Mouse (Mus musculus): ENCODE data around the gene Cdh13. TPM values are rescaled to one million over a fixed set of nuclear protein-coding genes. Genes with fewer than 3 reads are reported as not detected.

Gene Cdh13
- polyA plus RNA-seq, 2 experiments: 9.3 to 25.2 TPM

- Histone ChIP-seq H3K27me3 (ENCODE audit: control insufficient read depth, insufficient read depth, low read length) (no peaks in the 10 kb centered on the region), H3K4me3 (replicated peaks; ENCODE audit: low read length) (no peak overlapping the region), H3K36me3 (ENCODE audit: control insufficient read depth, insufficient read depth, low read length) (no peaks in the 10 kb centered on the region), H3K4me1 (ENCODE audit: control insufficient read depth, insufficient read depth, low read length) (no peaks in the 10 kb centered on the region), H3K9ac (ENCODE audit: low read depth, low read length, severe bottlenecking) (no peak overlapping the region), H3K9me3 (ENCODE audit: control insufficient read depth, low read length) (no peaks in the 10 kb centered on the region), H3K4me2 (replicated peaks; ENCODE audit: low read depth, low read length, severe bottlenecking) (no peak overlapping the region), H3K27ac (replicated peaks; ENCODE audit: low read depth, low read length) (no peak overlapping the region)
- ATAC-seq (ENCODE audit: low FRiP score, low read depth) (no peak), DNase-seq (ENCODE audit: low spot score) (no peak)
- no peak for TF ChIP-seq POLR2A (IDR thresholded peaks at IDR 0.05; ENCODE audit: borderline replicate concordance, extremely low read depth, insufficient read depth, insufficient read length)
- 43% methylated on average over 6 of the region's 6 CpGs for WGBS
Observed at GRCm38 (mm10) chr8:119098261-119098660, 814.7 kb downstream of the Cdh13 start.

GRCm38 (mm10) chr8:119102871-119103270 lies 819.3 kb downstream of the Cdh13 start:
- 82% methylated on average over 6 of the region's 6 CpGs for WGBS
- no peak overlapping the region for H3K4me3 ChIP-seq (replicated peaks; ENCODE audit: low read length)
- no peak for DNase-seq (ENCODE audit: low spot score)
- no peak for TF ChIP-seq POLR2A (IDR thresholded peaks at IDR 0.05; ENCODE audit: borderline replicate concordance, extremely low read depth, insufficient read depth, insufficient read length)
- no peaks in the 10 kb centered on the region for H3K36me3 ChIP-seq (ENCODE audit: control insufficient read depth, insufficient read depth, low read length)
- no peaks in the 10 kb centered on the region for H3K27me3 ChIP-seq (ENCODE audit: control insufficient read depth, insufficient read depth, low read length)
- no peak overlapping the region for H3K9ac ChIP-seq (ENCODE audit: low read depth, low read length, severe bottlenecking)
- no peaks in the 10 kb centered on the region for H3K4me1 ChIP-seq (ENCODE audit: control insufficient read depth, insufficient read depth, low read length)
- H3K27ac ChIP-seq (replicated peaks; ENCODE audit: low read depth, low read length): no peak overlapping the region
- no peak for ATAC-seq (ENCODE audit: low FRiP score, low read depth)
- no peaks in the 10 kb centered on the region for H3K9me3 ChIP-seq (ENCODE audit: control insufficient read depth, low read length)
- H3K4me2 ChIP-seq (replicated peaks; ENCODE audit: low read depth, low read length, severe bottlenecking): no peak overlapping the region

- Histone ChIP-seq H3K4me1 (ENCODE audit: control insufficient read depth, insufficient read depth, low read length) (no peaks in the 10 kb centered on the region), H3K4me2 (replicated peaks; ENCODE audit: low read depth, low read length, severe bottlenecking) (no peak overlapping the region), H3K4me3 (replicated peaks; ENCODE audit: low read length) (no peak overlapping the region), H3K27me3 (ENCODE audit: control insufficient read depth, insufficient read depth, low read length) (no peaks in the 10 kb centered on the region), H3K9ac (ENCODE audit: low read depth, low read length, severe bottlenecking) (no peak overlapping the region), H3K36me3 (ENCODE audit: control insufficient read depth, insufficient read depth, low read length) (no peaks in the 10 kb centered on the region), H3K9me3 (ENCODE audit: control insufficient read depth, low read length) (no peaks in the 10 kb centered on the region), H3K27ac (replicated peaks; ENCODE audit: low read depth, low read length) (no peak overlapping the region)
- no peak for TF ChIP-seq POLR2A (IDR thresholded peaks at IDR 0.05; ENCODE audit: borderline replicate concordance, extremely low read depth, insufficient read depth, insufficient read length)
- DNase-seq (ENCODE audit: low spot score) (no peak), ATAC-seq (ENCODE audit: low FRiP score, low read depth) (no peak)
- 71% methylated on average over 7 of the region's 7 CpGs for WGBS
Observed at GRCm38 (mm10) chr8:119109655-119110054, 826.1 kb downstream of the Cdh13 start.

GRCm38 (mm10) chr8:119112861-119113260 lies 829.3 kb downstream of the Cdh13 start:
- Histone ChIP-seq H3K4me1 (ENCODE audit: control insufficient read depth, insufficient read depth, low read length) (no peaks in the 10 kb centered on the region), H3K27me3 (ENCODE audit: control insufficient read depth, insufficient read depth, low read length) (no peaks in the 10 kb centered on the region), H3K9ac (ENCODE audit: low read depth, low read length, severe bottlenecking) (no peak overlapping the region), H3K9me3 (ENCODE audit: control insufficient read depth, low read length) (no peaks in the 10 kb centered on the region), H3K4me3 (replicated peaks; ENCODE audit: low read length) (no peak overlapping the region), H3K27ac (replicated peaks; ENCODE audit: low read depth, low read length) (no peak overlapping the region), H3K4me2 (replicated peaks; ENCODE audit: low read depth, low read length, severe bottlenecking) (no peak overlapping the region), H3K36me3 (ENCODE audit: control insufficient read depth, insufficient read depth, low read length) (no peaks in the 10 kb centered on the region)
- DNase-seq (ENCODE audit: low spot score): no peak
- no peak for TF ChIP-seq POLR2A (IDR thresholded peaks at IDR 0.05; ENCODE audit: borderline replicate concordance, extremely low read depth, insufficient read depth, insufficient read length)
- no peak for ATAC-seq (ENCODE audit: low FRiP score, low read depth)
- 89% methylated on average over 3 of the region's 3 CpGs for WGBS

DNA sequence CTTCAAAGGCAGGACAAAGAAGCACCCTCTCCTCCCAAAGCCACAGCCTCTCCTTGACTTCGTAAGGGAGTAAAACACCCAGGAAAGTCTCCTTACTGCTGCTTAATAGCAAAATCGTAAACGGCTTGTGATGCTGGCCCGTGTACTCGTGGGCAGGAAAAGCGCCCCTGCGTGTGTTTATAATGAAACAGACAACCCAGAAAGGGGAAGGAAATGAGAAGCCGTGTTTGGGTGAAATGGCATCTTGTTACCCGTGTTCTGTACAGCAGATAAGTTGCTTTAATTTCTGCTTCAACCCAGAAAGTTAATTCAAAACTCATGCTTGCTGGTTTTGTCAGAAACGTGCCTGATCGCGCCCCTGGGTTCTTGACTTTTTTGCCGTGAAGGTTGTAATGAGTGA lies 837.7 kb downstream of the Cdh13 start:
- no peaks in the 10 kb centered on the region for H3K9me3 ChIP-seq (ENCODE audit: control insufficient read depth, low read length)
- 30% methylated on average over 13 of the region's 13 CpGs for WGBS
- no peaks in the 10 kb centered on the region for H3K36me3 ChIP-seq (ENCODE audit: control insufficient read depth, insufficient read depth, low read length)
- H3K27ac ChIP-seq (replicated peaks; ENCODE audit: low read depth, low read length): no peak overlapping the region
- no peak overlapping the region; the same call in 1 of the 2 replicates for H3K4me2 ChIP-seq (replicated peaks; ENCODE audit: low read depth, low read length, severe bottlenecking)
- ATAC-seq (ENCODE audit: low FRiP score, low read depth) (no peak), DNase-seq (ENCODE audit: low spot score) (no peak)
- H3K27me3 ChIP-seq (ENCODE audit: control insufficient read depth, insufficient read depth, low read length): no peaks in the 10 kb centered on the region
- no peak for TF ChIP-seq POLR2A (IDR thresholded peaks at IDR 0.05; ENCODE audit: borderline replicate concordance, extremely low read depth, insufficient read depth, insufficient read length)
- no peak overlapping the region for H3K9ac ChIP-seq (ENCODE audit: low read depth, low read length, severe bottlenecking)
- H3K4me3 ChIP-seq (replicated peaks; ENCODE audit: low read length): no peak overlapping the region
- no peaks in the 10 kb centered on the region; the same call in 1 of the 2 replicates for H3K4me1 ChIP-seq (ENCODE audit: control insufficient read depth, insufficient read depth, low read length)

- H3K4me3 ChIP-seq (replicated peaks; ENCODE audit: low read length): no peak overlapping the region
- ATAC-seq (ENCODE audit: low FRiP score, low read depth): no peak
- no peak overlapping the region for H3K27ac ChIP-seq (replicated peaks; ENCODE audit: low read depth, low read length)
- no peaks in the 10 kb centered on the region for H3K27me3 ChIP-seq (ENCODE audit: control insufficient read depth, insufficient read depth, low read length)
- TF ChIP-seq POLR2A (IDR thresholded peaks at IDR 0.05; ENCODE audit: borderline replicate concordance, extremely low read depth, insufficient read depth, insufficient read length): no peak
- no peak overlapping the region for H3K4me2 ChIP-seq (replicated peaks; ENCODE audit: low read depth, low read length, severe bottlenecking)
- 68% methylated on average over 8 of the region's 8 CpGs for WGBS
- no peaks in the 10 kb centered on the region for H3K4me1 ChIP-seq (ENCODE audit: control insufficient read depth, insufficient read depth, low read length)
- H3K36me3 ChIP-seq (ENCODE audit: control insufficient read depth, insufficient read depth, low read length): no peaks in the 10 kb centered on the region
- no peak for DNase-seq (ENCODE audit: low spot score)
- H3K9ac ChIP-seq (ENCODE audit: low read depth, low read length, severe bottlenecking): no peak overlapping the region
- no peaks in the 10 kb centered on the region for H3K9me3 ChIP-seq (ENCODE audit: control insufficient read depth, low read length)
Observed at GRCm38 (mm10) chr8:119127841-119128240, 844.3 kb downstream of the Cdh13 start.

Measured in limb, embryonic 14.5 days (tissue).